Mouse (Mus musculus) MEL-GATA-1-ER (cell line): ENCODE measurements at regions not wholly inside any gene's neighbourhood (a gene's known extent, or its start where the extent isn't known, plus 50 kb on each side); places are given as distances from the start of the nearest gene placed in this dataset.
A peak's percentile ranks its signal among the peaks of the same experiment; 100 is the strongest.
"Not testable (repeated sequence)": the region's sequence is repeated elsewhere in the genome, so short reads cannot be mapped to it uniquely, and the experiment has no call there.

Experiments used
- DNase-seq: peaks from one replicate; pipeline ENCODE4 v3.0.0-alpha.2; 2012; ENCODE audit warnings: low read depth; ENCODE audit errors: extremely low read depth

DNA sequence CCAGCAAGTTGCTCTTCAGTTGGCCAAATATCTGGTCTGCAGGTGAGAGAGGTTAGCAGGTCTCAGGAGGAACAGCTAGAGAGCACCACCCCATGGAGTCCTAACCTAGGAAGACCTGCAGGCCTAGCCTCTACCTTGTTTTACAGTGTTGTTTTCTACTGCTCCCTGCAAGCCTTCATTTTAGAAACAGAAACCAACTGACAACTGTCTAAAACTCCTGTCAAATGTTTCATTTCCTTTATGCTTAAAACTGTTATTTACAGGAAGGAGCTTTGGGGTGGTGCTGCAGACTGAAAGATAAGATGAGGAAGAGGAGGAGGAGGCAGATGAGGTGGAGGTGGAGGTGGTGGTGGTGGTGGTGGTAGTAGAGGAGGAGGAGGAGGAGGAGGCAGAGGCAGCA, 96.6 kb upstream of the Selenop start:
- DNase-seq = no peak

DNA sequence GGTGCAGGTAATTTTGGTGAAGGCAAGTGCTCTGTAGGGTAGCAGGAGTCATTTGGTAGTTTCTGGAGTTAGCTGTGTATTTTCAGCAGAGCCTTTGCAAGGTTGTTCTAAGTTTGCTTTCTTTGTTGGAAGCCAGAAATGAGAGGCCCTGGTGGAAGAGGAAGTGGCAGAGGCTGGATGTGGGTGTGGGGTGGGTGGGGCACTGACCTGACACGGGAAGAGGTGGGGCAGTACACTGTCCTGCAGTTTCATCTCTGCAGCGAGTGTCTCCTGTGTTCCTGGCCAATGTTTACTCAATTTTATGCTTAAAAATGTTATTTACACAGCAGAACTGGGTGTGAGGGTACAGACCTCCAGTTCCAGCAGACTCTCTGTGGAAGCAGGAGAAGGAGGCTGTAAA, 94.3 kb upstream of the Selenop start:
- peak; percentile 19 for DNase-seq

DNA sequence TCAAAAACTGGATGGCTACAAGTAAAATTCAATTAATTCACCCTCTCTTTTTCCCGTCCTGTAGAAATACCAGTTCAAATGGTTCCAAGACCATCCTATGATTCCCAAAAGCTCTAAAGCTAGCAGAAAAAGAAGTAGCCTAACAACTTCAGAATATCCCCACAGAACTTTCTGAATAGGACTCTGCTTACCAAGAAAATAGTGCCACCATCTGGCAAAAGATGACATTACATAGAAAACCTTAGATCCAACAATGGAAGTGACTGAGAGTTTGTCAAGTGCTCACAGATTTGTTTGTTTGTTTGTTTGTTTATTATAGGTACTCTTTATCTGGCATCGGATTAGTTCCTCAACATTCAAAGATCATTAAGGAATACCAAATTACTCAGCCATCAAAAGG, 93.5 kb upstream of the Selenop start:
- DNase-seq = peak; percentile 9

DNA sequence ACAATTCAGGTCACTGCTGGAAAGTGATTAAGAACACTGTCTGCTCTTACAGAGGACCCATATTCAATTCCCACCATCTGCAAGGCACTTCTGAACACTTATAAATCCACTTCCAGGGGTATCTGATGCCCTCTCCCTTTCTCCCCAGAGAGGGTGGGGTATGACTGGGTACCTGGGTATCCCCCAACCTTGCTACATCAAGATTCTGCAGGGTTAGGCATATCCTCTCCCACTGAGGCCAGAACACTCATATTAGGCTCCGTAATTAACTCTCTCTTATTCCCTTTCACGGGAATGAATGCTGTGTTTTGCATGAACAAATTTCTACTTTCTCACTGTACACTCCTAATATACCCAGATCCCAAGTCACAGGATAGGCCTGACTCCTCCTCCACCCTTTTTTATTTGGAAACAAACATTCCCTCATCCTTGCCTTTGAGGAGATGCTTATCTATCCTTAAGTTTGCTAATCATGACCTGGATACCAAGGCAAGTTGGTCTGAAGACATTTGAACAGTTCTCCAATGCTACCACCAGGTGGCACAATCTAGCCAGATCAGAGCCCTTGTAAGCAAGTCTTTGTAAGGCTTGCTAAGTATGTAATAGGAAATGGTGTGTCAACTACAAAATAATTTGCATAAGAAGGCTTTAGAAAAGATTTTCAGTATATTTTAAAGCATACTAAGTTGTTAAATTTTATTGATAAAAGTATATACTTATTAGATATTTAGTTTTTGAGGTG, 66.3 kb upstream of the Selenop start:
- peak; percentile 5 for DNase-seq

DNA sequence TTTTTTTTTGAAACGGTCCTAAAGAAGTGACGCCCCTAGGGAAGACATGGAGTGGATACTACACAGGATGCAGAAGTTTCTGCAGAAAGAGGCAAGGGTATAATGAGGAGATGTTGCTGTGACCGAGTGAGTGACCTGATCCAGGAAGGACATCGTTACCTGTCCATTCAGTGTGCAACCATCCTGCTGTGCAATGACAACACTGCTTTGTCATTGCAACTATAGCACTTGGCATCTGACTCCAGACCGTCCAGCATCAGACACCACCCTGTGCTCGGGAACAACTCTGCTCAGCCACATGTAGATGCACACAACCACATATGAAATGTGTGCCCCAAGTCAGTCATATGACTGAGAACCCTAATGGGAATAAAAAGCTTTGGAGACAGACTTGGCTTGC, 62.8 kb upstream of the Selenop start:
- DNase-seq = no peak

DNA sequence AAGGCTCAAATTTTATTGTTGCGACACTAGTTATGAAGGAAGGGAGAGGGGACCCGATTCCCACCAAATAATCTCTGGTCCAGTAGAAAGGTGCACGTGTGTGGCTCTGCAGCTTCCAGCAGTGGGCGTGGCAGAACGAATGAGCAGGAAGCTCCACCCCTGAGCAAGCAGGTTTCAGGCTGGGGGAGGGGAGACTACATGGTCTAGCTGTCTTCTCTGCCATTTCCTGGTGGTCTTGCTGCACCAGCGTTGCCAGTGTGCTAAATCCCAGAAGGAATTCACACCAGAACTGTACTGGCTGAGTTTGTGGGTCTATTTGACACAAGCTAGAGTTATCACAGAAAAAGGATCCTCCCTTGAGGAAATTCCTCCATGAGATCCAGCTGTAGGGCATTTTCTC, 62.3 kb upstream of the Selenop start:
- not testable (repeated sequence) for DNase-seq

DNA sequence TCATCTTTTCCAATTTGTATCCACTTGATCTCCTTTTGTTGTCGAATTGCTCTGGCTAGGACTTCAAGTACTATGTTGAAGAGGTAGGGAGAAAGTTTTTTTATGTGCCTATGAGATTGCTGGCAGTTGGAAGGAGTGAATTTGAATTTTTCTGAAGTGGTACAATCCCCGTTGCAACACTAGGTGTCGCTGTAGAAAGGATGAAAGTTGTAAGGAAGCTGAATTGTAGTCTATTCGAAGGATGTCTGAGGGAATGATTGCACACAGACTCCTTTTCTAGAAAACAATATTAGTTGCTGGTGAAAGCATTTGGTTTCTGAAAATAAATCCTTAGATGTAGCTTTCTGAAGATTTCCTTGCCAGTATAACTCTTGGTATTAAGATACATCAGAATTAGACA, 54.6 kb upstream of the Selenop start:
- DNase-seq = no peak

DNA sequence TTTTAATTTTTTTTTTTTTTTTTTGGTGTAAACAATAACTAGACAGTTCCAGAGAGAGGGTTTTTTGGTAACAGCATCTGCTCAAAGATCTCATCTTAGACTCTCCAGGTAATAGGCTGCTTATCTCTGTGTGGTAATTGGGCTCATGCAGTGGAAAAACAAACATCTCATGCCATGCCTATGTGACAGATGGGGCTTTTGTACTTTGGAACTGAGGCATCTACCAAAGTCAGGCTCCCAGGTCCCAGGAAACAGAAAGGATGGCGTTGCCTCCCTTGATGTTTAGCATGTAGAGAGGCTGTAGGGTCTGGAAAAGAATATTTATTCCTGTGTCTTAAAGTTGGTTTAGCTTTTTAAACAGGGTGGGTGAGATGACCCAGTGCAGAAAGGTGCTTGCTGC, 53.1 kb upstream of the Selenop start:
- no peak for DNase-seq
